Mouse (Mus musculus) cerebellum, adult 11 months (tissue): ENCODE measurements around the gene Dnah17.
A peak's percentile ranks its signal among the peaks of the same experiment; 100 is the strongest.

ENCODE experiments used
- DNase-seq: peaks from one replicate; pipeline ENCODE4 v3.0.0; 2022

Gene Dnah17

DNA sequence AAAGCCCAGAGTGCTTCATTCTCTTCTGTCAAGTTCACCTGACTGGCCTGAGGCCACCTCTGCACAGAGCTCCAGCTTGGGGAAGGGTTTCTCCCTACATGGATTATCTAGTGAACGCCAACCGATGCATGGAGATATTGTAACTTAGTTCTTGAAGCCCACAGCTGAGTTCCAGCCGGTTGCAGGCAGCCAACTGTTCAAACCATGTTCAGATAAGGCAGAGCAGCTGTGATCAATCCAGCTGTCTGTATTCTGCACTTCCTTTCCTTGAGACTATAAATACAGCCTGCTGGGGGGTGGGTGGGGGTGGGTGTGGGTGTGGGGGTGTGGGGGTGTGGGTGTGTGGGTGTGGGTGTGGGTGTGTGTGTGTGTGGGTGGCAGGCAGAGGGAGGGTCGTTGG, 45.3 kb downstream of the Dnah17 start:
- DNase-seq: no peak

DNA sequence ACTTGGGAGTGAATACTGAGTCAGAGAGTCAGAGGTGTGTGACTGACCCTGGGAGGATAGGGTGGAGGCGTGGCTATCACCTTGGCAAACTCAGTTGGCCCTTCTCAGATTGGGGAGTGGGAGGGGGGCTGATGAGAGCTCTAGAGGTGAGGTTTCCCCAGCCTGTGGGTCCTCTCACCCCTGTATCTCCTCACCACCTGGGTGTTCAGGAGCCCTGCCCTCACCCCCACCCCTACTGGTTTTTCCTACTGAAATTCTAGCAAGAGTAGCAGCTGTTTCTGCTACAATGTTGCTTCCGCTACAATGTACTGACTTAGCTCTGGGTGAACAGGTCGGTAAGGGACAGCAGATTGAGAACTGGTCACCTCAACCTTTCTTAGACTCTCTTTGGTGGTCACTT, 46.2 kb downstream of the Dnah17 start:
- DNase-seq: no peak

DNA sequence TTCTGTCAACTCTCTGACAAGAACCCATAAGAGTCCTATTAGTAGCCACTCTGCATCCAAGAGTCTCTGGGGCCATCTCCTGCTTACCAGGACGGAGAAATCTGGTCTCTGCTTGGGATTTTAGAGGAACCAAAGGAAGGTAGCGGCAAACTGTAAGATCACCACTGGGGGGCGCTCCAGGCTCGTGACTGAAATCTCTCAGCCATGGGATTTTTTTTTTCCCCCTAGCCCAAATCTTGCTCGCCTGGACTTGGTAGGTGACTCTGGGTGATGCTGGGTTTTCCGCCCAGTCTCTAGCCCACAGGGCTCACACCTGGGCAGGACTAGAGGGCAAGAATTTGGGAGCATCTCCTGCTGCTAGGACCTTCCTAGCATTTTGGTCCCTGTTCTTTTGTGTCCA, 46.6 kb downstream of the Dnah17 start:
- peak; percentile 66 for DNase-seq

DNA sequence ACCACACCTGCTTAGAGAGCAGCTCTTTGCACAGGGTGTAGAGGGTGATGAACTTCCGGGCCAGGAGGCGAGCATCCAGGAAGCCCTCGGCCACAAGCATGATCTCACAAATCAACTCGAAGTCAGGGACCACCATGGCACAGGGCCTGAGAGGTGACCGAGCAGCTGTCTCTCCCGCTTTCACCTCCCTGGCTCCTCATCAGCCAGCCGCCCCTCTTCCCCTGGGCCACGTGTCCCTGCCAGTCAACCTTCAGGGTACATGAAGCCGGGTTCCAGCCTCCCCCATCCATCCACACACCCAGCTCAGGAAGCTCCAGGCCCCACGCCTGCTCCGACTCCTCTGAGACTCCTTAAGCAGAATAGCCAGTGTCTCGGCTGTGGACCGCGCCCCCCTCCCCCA, 48.1 kb downstream of the Dnah17 start:
- no peak for DNase-seq

DNA sequence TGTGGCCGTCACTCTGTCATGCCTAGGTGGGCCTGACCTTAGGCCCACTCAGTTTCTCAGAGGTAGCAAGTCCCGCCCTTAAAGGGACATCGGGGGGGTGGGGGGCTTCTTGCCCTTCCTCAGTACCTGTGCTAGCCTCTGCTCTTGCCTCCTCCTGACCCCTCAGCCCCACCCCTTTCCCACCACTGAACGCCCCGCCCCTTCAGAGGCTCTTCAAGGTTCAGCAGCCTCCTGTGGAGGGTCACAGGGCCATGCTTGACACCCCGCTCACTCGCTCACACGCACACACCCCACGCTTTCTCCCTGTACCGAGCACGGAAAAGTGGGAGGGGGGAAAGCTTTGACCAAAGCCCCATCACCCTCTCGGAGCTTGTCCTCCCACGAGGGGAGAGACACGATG, 50.7 kb downstream of the Dnah17 start:
- DNase-seq: no peak

DNA sequence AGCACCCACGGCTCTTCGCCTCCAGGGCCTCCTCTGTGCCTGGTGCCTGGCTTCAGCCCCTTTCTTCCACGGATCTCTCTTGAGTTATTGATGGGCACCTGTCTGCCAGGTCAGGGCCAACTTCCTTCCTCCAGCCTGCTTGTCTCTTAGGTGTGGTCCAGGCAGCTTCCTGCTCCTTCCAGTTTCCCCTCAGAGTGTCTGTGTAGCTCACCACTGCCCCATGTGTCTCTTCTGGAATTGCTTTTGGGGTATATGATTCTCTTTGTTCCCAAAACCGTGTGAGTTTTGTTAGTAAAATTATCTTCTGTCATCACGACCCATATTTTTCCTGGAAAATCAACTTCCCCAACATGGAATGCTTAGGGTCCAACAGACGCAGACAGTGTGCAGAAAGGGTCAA, 53.5 kb downstream of the Dnah17 start:
- DNase-seq: no peak

DNA sequence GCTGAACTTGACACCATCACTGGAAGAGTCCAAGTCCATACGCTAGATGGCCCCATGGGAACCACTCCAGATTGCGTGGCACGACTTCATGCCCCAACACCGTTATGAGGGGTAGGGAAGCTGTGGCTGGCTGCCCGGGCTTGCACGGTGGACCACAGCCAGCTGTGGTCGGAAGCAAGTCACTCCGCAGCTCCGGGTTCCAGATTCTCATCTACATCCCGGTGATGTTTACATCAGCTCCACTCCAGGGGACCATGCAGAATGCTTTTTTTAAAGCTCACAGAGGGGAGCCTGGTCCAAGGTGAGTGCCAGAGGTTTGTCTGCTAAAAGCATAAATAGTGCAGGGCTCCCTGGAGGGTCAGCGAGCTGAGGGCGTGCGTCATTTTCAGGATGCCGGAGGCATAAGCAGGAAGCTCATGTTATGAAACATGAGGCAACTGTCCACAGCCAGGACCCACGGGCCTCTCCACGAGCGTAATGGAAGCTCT, 55.4 kb downstream of the Dnah17 start:
- no peak for DNase-seq

DNA sequence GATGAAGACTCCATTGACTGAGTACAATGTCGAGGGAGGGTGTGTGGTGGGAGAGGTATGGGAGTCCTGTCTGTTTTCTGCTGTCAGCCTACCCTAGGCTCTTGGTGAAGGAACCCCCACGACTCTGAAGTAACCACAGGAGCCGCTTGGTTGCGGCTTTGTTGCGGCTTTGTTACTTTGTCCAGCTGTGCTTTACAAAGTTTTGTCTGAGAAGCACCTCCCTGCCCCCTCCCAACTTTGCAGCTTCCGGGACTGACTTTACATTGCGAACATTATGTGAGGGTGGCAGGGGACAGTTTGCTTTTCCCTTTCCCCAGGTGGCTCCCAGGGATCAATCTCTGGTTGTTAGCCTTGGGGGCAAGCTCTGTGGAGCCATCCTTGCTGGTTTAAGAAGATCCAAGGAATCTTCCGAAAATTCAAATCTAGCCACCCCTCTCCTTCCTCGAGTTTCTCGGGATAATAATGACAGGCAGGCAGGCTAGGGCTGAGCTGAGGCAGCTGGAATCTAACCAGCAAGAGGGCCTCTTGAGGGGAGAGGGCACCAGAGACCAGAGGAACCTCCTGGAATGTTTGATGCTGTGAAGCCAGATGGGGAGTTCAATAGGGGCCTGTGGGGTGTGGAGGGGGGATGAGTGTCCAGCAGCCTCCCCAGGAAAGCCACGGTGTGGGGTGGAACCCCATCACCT, 59.1 kb downstream of the Dnah17 start:
- DNase-seq: no peak

DNA sequence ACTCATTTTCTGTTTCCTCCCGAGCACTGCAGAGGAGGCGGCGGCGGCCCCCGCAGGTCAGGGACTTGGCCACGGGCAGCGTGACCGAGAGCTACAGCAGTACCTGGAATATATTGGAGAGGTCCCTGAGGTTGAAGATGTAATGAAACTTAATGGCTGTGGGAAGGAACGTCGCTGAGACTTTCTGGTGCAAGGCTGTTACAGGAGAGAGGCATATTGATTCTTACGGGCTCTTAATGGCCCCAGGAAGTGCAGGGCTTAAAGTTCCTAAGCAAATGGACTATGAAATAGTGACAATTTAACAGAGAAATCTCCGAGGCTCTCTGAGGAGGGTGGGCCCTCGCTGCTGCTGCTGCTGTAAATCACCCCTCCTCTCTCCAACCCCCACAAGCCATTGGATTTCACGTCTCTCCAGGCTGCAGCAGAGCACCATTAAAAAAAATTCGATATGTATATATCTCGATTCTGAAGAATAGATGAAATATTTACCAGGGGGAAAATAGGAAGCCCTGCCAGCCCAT, 61.6 kb downstream of the Dnah17 start:
- no peak for DNase-seq

DNA sequence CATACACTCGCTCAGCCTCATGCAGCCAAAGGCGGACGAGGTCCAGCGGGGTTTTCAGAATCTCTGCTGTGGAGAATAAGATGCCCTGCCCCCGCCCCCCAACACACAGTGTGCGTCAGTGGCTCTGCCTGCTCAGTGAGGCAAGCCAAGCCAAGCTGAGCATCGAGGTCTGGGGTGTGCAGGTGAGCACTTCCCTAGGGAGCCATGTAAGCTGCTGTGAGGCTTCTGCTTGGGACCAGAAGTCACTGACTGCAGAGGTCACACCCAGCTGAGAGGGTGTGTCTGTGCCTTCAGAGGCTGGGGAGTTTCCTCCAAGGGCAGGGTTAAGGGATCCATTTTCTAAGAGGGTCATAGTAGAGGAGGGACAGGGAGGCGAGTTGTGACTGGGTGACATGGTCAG, 62.8 kb downstream of the Dnah17 start:
- no peak for DNase-seq

DNA sequence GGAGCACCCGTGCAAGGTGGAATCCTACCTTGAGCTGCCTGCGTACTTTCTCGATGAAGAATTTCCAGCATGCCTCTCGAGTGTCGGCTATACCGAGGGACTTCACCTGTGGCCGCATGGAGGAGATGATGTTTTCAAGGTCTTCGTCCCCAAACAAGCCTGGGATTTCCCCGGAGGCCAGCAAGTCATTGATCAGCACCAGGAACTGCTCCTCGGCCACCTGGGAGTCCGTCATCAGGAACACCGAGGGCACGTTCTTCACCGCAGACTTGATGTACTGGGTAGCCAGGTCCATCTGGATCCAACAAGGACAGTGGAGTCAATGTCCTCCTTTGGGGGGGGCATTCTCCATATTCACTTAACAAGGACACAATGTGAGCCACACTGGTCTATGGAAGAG, 70.4 kb downstream of the Dnah17 start:
- no peak for DNase-seq

DNA sequence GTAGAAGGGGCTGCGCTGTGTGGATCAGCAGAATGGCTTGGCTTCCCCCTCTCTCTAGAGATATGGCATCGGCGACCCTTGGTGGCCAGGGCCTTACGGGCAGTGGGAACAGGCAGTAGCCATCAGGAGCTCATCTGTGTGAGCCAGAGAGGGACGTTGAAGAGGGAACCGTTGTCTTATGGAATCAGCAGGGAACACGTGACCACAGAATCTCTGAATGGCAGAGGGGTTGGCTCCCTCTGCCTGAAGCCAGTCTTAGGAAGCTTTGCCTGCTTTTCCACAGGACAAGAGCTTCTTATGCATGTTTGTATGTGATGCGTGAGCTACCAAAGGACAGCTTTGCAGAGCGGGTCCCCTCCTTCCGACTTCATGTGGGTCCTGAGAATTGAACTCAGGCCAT, 71.6 kb downstream of the Dnah17 start:
- no peak for DNase-seq

DNA sequence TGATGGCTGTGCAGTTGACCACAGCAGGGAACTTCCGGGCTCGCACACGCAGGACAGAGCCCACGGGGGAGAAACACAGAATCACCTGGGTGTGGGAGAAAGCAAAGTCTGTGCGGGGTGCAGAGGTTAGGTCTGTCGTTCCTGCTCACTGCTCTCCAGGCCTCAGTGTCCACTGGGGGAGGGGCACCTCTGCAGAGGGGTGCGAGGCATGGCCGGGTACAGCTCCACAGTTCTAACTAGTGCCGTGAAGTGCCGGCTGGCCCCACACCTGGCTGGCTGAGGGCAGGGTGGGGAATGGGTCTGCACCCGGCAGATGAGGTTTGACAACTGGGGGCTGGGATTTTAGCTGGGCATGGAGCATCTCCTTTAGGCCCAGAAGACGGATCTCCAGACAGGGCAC, 72.1 kb downstream of the Dnah17 start:
- DNase-seq: no peak

DNA sequence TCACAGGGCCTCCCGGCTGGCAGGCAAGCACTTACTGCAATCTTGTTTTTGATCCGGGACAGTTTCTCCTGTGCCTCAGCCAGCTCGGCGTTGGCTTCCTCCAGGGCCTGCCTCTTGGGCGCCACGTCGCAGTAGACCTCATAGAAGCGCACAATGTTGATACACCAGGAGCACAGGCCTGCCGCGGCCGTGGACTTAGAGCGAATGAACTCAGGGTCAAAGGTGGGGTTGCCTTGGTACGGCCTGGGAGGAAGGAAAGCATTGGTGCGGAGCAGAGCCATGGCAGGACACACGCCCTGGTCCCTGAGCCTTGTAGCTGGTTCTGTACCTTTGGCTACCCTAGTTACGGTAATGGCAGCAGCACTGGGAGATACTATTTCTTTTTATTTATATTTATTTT, 80.3 kb downstream of the Dnah17 start:
- DNase-seq: no peak

DNA sequence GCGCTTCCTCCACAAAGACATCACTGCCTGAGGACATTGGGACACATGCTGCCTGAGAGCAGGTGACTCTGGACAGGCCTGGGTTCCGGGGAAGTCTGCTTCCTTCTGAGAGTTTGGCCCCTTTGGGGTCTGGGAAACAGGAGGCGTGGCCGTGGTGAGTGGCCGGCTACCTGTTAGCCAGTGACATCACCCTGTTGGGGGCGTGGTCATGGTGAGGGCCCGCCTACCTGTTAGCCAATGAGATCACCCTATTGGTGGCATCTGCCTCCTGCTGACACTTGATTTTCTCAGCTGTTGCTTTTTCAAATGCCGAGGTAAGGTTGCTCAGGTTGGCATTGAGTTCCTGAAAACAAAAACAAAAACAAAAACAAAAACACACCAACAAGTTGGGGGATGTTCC, 80.8 kb downstream of the Dnah17 start:
- DNase-seq: no peak

DNA sequence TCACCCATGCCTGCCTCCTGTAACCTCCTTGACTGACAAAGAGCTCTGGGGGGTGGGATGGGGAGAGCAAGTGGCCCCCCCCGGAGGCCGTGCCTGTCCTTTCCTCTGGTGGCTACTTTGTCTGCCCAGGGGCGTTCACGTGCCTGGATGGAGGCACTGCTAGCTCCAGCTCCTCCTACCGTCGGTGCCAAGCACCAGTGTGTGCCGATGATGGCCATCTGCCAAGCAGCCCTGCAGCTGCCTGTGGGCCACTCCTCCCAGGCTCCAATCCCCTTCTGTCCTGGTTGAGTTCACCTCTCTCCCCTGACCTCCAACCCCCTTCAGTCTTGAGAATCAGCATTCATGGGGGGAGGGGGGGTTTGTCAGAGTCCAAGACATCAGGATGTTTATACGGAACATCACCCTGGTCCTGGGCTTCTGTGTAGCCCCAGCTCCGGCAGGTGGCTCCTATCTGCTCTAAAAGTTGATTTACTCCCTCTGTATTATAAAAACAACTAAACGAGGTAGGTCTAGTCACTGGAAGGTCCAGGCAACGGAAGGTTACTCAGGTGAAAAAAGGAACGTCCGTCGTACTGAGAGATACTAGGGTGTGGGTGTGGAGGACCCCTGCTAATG, 87.0 kb downstream of the Dnah17 start:
- DNase-seq: no peak

DNA sequence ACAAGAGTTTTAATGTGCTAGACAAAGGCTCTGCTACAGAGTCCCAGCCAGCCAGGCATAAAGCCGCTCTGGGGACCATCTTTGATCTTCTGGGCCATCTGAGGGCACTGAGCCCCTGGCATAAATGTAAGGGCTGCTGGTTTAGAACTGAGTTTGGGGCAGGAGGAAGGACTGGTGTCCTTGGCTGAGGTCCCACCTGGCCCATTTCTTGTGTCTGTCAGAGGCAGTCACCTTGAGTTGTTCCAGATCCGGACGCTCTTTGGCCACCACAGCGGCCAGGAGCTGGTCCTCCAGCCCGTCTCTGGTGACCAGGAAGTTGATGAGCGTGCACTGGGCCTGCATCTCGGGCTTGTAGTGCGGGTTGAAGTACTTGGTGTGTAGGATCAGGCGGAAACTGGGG, 87.6 kb downstream of the Dnah17 start:
- no peak for DNase-seq

DNA sequence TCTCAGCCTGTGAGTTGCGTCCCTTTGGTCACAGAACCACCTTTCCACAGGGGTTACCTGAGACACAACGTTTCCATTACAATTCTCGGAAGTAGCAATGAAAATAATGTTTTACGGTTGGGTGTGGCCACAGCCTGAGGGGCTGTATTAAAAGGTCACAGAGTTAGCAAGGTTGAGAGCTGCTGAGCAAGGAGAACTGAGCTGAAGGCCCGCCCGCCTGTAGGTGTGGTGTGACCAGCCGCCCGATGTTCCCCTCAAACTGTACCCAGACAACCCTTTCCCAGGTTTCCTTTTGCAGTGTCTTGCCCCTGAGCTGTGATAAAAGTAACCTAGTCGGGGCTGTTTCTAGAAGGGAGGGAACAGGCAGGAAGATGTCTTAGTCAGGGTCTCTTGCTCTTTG, 95.4 kb downstream of the Dnah17 start:
- DNase-seq: no peak

DNA sequence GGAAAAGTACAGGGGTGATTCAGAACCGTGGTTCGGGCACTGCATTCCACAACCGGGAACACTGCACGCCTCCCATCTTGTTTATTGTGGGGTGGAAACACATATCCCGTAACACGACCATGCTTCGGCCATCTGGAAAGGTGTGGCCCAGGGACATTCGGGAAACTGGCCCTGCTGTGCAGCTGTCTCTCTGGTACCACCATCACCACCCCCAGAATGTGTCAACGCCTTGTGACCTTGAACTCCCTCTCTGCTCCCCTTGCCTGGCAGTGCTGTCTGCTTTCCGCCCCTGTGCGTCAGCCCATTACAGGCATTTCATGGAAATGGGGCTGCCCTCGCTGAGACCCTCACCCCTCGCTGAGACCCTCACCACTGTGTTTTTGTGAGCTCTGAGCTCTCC, 96.0 kb downstream of the Dnah17 start:
- DNase-seq: no peak

DNA sequence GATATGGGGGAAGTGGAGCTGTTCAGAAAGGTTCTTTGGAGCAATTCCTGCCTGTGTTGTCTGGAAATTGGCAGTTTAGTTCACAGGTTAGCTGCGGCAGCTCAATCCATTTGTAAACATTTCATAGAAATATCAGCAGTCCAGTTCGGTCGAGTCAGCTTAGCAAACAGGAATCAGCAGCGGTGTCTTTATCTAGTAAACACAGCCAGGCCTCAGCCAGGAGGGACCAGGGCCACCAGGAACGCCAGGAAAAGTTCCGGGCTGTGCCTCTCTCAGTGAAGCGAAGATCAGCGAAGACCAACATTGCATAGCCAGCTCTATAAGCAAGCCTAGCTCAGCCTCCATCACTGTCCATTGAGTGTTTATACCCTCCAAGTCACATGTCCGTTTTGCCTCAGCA, 99.3 kb downstream of the Dnah17 start:
- DNase-seq: no peak

DNA sequence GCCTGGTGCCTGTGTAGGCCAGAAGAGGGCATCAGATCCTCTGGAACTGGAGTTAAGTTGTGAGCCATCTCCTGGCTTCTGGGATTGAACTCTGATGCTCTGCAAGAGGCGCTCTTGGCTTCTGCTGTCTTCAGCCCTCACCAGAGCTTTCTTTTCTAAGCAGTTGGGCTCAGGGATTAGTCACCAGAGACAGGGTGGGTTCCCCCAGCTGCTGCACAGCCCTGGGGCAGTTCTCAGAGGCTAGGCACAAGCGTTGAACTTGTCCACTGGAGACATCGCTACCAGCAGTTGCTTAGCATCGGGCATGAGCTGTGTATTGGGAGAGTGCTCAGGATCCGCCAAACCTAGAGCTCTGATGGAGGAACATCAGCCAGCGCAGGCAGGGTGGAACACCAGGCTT, 101.3 kb downstream of the Dnah17 start:
- DNase-seq: no peak

DNA sequence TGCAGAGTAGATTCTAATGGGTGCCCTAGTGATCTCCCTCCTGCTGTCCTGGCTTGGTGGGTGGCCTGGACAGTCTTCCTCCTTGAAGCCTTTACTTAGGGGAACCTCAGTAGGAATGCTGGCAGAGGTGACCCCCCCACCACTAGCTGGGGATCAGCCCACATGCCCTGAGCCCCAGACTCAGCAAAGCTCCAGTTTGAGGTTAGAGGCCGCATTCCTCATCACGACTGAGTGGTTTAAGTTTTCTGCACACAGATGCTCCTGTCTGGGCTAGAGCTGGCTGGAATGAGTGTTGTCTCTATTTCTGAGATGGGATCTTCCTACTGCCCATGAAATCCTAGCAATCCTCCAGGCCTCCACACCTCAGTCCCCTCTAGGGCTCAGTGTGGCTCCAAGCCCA, 106.3 kb downstream of the Dnah17 start:
- DNase-seq: no peak

DNA sequence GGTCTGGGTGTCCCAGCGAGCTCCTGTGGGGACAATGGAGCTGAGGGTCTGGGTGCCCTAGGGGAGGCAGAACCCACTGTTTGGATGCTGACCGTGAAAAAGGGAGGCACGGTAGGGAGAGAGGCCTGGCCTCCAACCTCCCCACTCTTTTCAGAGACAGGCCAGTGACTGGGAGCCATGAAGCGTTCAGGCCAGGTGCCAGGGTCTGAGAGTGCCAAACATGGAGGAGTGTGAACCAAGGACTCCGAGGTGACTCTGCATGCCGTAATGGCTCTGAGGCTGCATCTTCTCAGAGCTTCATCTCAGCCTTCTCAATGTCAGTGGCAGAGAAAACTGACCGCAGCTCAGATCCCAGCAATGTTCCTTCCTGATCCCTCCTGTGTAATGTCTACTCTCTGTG, 107.0 kb downstream of the Dnah17 start:
- no peak for DNase-seq

DNA sequence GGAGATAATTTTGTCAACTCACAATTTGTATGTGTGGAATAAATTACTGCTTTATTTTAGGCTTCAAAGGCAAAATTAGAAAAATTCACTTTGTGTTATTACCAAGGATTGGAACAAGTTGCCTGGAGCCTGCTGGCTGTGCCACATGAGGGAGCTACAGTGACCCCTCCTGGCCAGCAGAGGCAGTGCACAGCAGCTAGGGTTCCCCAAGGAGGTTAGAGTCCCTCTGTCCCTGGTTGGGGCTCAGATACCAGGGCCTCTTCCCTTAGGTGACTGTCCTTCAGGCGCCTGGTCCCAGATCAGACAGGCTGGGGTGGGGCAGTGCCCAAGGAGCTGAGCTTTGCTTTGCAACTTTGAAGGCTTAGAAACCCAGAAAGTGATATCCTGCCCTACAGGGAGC, 108.6 kb downstream of the Dnah17 start:
- peak; percentile 63 for DNase-seq

DNA sequence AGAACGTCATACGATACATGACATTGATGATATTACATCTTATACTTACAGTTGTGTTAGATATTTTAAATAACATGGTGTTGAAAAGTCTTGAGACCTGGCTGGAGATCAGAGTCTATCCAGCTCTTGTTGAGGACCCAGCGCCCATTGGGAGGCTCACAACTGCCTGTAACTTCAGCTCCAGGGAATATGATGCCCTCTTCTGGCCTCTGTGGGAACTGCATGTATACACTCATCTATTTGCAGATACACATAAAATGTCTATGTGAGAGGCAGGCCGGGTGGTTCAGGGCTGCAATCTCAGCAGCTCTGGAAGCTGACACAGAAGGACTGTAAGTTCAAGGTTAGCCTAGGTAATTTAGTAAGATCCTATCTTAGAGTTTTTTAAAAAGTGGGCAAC, 112.1 kb downstream of the Dnah17 start:
- DNase-seq: no peak
